Mouse (Mus musculus): ENCODE measurements around the gene Efcab2. TPM values are rescaled to one million over a fixed set of nuclear protein-coding genes. Genes with fewer than 3 reads are reported as not detected.
A peak's percentile ranks its signal among the peaks of the same experiment; 100 is the strongest.

The Efcab2 gene
- total RNA-seq, 4 experiments from 2014 or later: 9.7 to 15.5 (median 13.1) TPM

DNA sequence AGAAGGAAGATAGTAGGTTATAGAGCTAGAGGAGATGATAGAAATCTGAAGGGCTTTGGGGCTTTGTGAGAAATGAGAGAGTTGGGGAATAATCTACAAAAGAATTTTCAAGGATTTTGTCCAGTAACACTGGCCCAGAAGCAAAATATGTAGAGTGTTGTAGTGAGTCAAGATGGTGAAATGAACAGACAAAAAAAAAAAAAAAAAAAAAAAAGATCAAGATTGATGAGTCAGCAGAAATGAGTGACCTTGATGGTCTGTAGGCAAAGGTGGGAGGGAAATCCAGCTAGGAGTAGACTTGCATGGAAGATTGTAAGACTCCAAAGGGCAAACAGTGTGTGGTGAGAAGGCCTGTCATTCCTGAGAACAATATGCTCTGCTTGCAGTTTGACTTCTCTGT lies 78.0 kb downstream of the Efcab2 start:
- no peak for DNase-seq (ENCODE audit: low spot score in 2 of 2)

GRCm38 (mm10) chr1:178485138-178485867 lies 79.4 kb downstream of the Efcab2 start:
- DNase-seq (ENCODE audit: low spot score in 2 of 2): no peak

GRCm38 (mm10) chr1:178485868-178486220 lies 80.0 kb downstream of the Efcab2 start:
- no peak for DNase-seq (ENCODE audit: low spot score in 2 of 2)

DNA sequence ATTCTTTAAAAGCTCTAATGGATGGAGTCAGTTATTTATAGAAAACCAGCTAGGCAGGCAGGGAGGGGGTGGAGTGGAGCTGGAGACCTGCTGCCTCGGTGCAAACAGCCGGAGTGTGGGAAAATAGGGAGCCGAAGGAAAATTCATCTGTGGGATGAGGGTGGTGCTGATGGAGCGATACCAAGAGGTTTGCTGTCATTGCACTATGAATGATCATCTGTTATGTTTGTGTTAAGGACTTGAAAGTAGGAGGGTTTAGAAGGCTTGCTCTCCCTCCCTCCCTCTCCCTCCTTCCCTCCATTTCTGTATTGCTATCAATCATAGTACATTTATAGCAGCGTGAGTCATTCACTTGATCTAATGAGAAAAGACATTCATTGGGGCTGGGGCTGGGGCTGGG lies 80.9 kb downstream of the Efcab2 start:
- DNase-seq (ENCODE audit: low spot score in 2 of 2): no peak

DNA sequence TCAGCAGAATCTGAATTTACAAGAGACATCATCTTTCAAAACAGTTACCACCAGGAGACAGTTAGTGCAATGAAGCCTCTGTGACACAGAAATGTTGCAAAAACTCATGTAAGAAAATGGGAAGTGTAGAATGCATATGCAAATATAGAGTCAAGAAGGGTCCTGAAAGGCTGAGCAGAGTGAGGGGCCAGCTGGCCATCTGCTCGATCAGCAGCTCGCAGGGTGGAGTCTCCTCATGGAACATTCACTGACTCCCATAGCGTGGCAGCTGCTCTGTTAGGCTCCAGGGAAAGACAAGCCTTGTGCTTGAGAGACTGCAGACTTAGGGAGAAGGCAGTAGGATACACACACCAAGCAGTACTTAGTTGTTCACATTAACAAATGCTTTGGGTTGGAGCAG lies 83.2 kb downstream of the Efcab2 start:
- no peak for DNase-seq (ENCODE audit: low spot score in 2 of 2)

GRCm38 (mm10) chr1:178491733-178492132 lies 85.8 kb downstream of the Efcab2 start:
- DNase-seq (ENCODE audit: low spot score in 2 of 2): no peak

DNA sequence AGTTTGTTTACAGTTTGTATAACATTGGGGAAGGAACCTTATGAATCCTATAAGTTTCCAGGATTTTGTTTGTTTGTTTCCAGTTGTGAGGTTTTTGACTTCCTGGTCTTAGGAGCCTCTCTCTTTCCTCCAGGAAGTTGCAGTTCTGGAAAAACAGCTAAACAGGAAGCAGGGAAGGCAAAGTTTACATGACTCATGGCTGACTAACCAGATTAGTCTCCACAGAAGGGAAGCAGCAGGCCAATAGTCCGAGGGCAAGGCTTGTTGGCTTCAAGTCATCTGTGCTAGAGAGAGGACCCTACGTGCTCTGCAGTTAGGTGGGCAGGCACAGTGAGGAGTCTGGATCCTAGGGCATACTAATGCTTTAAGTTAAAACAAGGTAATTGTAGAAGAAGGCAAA lies 86.6 kb downstream of the Efcab2 start:
- DNase-seq (ENCODE audit: low spot score in 2 of 2): no peak

GRCm38 (mm10) chr1:178496186-178496585 lies 90.3 kb downstream of the Efcab2 start:
- no peak for DNase-seq (ENCODE audit: low spot score in 2 of 2)

GRCm38 (mm10) chr1:178496841-178497240 lies 91.0 kb downstream of the Efcab2 start:
- no peak for DNase-seq (ENCODE audit: low spot score in 2 of 2)

- DNase-seq (ENCODE audit: low spot score in 2 of 2): no peak
Observed at GRCm38 (mm10) chr1:178506938-178507337, 101.1 kb downstream of the Efcab2 start.

DNA sequence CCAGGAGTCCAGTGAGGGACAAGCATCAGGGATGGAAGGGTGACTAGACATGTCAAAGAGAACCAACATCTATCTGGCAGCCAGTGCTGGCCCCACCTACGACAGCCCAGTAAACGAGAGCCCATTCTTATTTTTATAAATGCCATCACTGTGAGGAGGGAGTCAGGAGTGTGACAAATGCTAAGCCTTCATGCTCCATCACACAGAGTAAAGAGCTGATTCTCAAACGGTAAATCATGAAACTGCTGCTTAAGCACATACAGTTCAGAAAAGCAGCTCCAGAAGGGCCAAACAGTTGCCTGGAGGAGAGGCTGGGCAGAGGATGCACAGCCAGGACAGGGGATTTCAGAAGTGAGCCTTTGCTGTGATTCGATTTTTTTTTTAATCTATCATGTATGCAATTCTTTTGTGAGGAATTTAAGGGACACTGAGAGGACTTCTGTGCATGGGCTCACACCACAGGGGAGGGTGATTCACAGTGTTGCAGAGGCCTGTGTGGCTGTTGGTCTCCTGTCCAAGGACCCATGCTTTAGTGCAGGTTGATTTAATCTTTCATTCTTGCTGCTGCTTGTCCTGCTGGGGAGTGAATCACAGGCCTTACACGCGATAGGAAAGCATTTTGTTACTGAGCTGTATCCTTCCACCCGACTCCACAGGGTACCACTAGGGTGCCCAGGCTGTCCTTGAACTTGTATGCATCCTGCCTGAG lies 106.6 kb downstream of the Efcab2 start:
- no peak for DNase-seq (ENCODE audit: low spot score in 2 of 2)

DNA sequence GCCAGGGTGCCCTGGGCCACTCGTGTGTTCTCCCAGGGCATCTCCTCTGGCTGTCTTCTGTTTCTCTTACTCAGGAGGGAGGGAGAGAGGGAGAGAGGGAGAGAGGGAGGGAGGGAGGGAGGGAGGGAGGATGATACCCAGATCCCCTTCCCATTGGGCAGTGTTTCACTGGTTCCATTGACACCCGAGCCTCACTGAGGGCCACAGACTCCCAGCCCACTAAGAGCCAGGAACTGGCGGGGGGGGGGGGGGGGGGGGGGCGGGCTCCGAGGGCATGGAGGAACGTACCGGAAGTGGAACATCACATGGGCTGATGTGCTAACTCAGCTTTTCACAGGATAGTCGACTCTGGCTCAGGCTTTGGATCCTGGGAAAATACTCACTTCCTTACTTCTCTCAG lies 108.1 kb downstream of the Efcab2 start:
- DNase-seq (ENCODE audit: low spot score in 2 of 2): no peak

DNA sequence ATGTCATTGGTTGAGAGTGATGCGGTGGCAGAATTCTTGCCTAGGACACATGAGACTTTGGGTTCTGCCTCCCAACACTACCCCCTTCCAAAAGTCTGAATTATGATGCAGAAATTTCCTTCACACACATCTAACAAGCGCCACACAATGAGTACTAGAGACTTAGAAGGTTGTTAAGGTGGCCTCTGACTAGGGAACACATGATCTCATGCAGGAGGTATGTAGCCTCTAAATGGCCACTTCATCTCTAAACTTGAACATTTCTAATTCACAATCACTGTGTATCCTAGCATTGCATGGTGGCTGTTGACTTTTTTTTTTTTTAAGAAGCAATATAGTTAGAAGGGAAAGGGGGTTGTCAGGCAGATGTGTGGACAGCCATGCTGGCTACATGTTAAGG lies 110.0 kb downstream of the Efcab2 start:
- no peak for DNase-seq (ENCODE audit: low spot score in 2 of 2)

DNA sequence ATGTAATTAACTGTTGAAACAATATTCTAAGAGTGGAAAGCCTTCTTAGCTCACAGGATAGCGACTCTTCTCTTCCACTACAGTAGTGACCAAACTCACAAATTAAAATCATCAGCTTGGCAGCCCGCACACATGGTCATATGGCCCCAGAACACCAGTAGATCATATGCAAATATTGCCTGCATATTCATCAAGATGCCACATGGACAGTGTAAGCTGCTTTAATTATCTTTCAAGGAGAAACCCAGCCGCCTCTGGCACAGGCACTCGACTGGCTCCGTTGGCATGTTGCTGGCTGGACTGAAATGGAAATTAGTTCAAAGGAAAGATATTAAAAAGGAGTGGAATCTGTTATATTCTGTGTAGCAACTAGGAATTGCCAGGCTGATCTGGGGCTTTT lies 116.5 kb downstream of the Efcab2 start:
- DNase-seq (ENCODE audit: low spot score in 2 of 2): no peak

GRCm38 (mm10) chr1:178523152-178523551 lies 117.3 kb downstream of the Efcab2 start:
- no peak for DNase-seq (ENCODE audit: low spot score in 2 of 2)

DNA sequence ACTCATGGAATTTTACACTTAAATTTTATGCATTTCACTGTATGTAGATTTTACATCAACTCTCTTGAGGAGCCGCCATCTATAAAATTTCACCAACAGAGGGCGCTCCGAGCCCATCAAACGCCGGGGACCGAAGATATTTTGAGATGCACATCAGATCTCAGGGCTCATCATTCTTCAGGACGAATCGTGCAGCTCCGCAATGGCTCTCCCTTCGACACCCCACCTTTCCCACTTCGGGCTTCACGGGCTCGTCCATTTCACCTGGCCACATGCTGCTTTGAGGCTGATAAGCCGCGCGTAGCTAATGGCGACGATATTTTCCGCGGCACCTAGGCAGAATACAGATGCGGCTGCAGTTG lies 121.3 kb downstream of the Efcab2 start:
- peak; percentile 36 to 37 for DNase-seq (ENCODE audit: low spot score in 2 of 2)

DNA sequence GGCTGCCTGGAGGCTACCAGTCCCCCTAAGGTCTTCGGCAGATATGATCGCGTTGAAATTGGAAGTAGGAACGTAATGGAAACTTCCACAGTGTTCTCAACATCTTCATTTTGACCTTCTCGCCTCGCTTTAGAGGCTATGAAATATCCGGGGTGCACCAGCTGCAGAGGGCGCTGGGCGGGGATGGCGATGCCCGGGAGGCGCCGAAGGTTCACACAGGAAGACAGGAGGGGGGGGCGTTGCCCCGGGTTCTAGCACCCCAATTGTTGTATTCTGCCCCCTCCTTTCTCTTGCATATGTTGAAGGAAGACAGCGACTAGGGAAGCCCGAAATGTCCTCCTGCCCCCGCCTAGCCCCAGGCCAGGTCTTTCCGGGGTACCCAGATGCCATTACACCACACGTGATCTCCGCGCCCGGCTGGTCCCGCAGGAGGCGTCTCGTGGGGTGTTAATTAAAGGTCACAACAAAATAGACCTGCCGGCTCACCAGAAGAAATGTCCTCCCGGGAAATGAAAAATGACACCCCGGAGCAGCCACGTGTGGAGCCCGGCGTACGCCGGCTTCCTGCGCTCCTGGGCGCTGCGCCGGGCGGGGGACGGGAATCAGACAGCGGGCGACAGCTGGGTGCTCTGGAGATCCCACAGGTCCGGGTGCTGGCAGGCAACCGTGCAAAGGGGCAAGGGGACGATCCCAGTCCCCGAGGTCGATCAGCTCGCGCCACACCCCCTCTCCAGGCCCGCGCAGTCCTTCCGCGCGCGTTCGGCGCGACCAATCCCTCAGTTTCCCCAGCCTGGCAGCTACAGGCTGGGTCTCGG lies 121.9 kb downstream of the Efcab2 start:
- peak; percentile 47 to 67 for DNase-seq (ENCODE audit: low spot score in 2 of 2)

DNA sequence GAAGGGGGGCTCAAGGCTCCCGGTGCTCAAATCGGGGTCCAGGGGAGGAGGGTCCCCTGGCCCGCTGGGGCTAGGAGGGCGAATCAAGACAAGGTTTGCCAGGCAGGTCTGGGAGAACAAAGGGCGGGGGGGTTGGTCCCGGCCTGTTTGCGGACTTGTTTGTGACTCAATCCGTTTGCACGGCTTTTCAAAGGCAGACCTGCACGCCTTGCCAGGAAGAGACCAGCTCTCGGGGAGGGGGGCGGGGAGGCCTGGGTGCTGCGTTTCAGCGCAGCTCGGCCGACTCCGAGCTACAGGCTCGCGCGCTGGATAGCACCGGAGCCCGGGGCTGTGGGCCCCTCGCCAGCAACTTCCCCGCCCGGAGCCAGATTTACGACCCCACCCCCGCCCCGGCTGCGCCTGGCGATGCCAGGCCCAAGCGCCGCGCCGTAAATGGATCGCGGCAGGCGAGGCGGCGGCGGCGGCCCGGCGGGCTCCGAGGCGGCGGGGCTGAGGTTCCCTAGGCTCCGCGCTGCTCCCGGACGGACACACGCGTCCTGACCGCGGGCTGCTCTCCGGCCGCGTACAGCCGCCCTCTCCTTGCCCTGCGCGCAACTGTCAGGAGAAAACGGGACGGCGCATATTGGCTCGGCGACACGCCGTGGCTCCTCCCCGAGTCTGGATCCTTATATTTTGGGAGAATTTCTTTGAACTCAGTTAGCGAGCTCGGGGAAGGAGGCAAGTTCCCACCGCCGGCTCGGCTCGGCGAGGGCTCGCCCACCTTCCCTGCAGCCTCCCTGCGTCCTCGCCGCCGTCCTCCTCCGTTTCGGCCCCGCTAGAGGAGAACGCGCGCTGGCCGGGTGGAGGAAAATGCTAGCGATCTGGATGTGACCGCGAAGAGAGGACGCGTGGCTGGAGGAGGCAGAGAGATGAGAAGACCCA lies 122.8 kb downstream of the Efcab2 start, which contains the start of gene Kif26b:
Gene Kif26b (plus strand): TSS at position 695 of the 921 bp plus-strand sequence.
- DNase-seq (ENCODE audit: low spot score in 2 of 2): peak; percentile 29 to 52

DNA sequence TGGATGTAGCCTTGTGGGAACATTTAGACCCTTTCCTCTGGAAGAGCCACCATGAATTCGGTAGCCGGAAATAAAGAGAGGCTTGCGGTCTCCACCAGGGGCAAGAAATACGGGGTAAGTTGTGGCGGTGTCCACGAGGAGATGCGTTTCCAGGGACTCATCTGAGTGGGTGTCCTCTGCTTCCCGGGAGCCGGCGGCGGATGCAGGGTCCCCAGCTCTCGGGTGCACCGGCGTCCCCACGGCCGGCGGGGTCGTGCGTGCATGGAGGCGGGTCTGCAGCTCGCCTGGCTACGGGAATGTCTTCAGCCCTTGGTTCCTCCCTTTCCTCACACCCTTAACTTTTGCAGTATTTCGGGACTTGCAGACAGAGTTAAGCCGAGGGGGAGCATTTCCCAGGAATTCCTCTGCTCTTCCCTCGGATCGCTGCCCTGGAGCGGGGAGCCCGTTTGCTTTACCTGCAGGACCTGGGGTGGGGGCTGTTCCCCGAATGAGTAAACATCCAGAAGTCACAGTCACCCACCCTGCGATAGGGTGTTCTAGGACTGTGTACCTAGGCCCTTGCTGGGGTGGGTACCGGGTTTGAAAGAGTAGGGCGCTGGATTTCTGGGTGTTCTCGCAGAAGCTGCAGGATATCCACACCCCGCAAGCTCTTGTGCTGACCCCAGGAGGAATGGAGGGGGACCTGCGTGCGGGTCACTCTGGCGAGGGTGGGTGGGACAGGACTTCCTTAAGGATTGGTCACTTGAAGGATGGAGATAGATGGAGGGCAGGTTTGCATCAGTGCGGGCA lies 123.8 kb downstream of the Efcab2 start:
- no peak for DNase-seq (ENCODE audit: low spot score in 2 of 2)

Measured in gastrocnemius, adult 8-10 months (tissue).